Mouse (Mus musculus) central nervous system, embryonic 18 days (tissue): ENCODE results near the gene Glt28d2. TPM values are rescaled to one million over a fixed set of nuclear protein-coding genes. Genes with fewer than 3 reads are reported as not detected.

Source experiments
- polyA plus RNA-seq: library from polyadenylated mRNA; depleted of rRNA; stranded (reverse); fragments of >200 nt; gene quantifications from 2 replicates; pipeline ENCODE4 v1.2.3, GENCODE M21; 2012; rRNA removed

Glt28d2 gene
- polyA plus RNA-seq, result 0.53 and 1.1 TPM in 2 replicates

DNA sequence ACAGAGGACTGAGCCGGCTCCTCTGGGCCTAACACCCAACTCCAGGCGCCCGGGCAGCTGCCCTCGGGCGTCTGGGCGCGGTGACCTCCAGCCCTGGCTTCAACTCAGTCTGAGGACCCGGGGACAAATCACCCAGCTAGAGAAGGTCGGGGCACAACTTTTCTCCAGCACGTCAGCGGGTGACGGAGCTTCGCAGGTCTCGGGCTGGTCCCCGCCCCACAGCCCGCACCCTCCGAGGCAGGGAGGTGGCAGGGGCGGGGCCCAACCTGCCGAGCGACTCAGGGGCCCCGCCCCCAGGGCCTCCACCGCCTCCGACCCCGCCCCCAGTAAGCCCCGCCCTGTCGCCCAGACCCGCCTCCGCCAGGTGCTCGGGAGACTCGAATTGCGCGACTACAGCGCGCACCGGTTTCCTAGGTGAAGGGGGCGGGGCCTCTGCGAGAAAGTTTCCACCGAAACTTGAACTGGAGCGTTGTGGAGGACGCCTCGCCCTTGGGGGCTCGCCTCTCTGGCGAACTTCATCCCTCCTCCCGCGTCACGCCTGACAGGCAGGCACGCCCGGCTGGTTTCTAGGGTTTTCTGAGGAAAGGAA is at the start of gene Glt28d2, which contains the start of gene Gm37240:
Glt28d2 (minus strand) TSS at position 278 of the 589 bp plus-strand sequence.
Gm37240 (minus strand) TSS at position 280 of the 589 bp plus-strand sequence.

Other genes starting within 250 kb of the Glt28d2 start
- gene Fam160a1, start 70.2 kb downstream of the Glt28d2 start, polyA plus RNA-seq, result 1.4 and 1.7 TPM in 2 replicates
- gene Gm37240, start within 50 bp of the Glt28d2 start, polyA plus RNA-seq, result 0.19 and 0.52 TPM in 2 replicates
- 25.0 and 27.5 TPM in 2 replicates for gene Sh3d19, start 83.6 kb upstream of the Glt28d2 start, polyA plus RNA-seq
- gene Prss48, start 115.0 kb upstream of the Glt28d2 start, polyA plus RNA-seq, result not detected in 2 replicates